Mouse (Mus musculus): ENCODE data around the gene Ccdc38.

- TF ChIP-seq POLR2A (IDR thresholded peaks at IDR 0.05; ENCODE audit: low read depth, low read length) = no peak
- no peak for TF ChIP-seq CTCF (conservative IDR thresholded peaks at IDR 0.05; ENCODE audit: insufficient read depth, insufficient read length, low read depth, low read length)
Measured at GRCm38 (mm10) chr10:93538287-93538686, 2.1 kb upstream of the Ccdc38 start.
